Mouse (Mus musculus): ENCODE results near the gene Sfxn1.

The Sfxn1 gene

GRCm38 (mm10) chr13:54077470-54078174 lies 6.0 kb downstream of the Sfxn1 start:
- no peak for DNase-seq (ENCODE audit: low spot score)

GRCm38 (mm10) chr13:54079782-54080759 lies 8.4 kb downstream of the Sfxn1 start:
- no peak for DNase-seq (ENCODE audit: low spot score)

- no peak for DNase-seq (ENCODE audit: low spot score)
Measured at GRCm38 (mm10) chr13:54080785-54081184, 9.1 kb downstream of the Sfxn1 start.

- DNase-seq (ENCODE audit: low spot score) = no peak
Measured at GRCm38 (mm10) chr13:54082946-54083345, 11.3 kb downstream of the Sfxn1 start.

- DNase-seq (ENCODE audit: low spot score) = no peak
Measured at GRCm38 (mm10) chr13:54084178-54084577, 12.5 kb downstream of the Sfxn1 start.

- DNase-seq (ENCODE audit: low spot score) = no peak
Measured at GRCm38 (mm10) chr13:54084826-54085225, 13.2 kb downstream of the Sfxn1 start.

GRCm38 (mm10) chr13:54085266-54085665 lies 13.6 kb downstream of the Sfxn1 start:
- DNase-seq (ENCODE audit: low spot score) = no peak

- DNase-seq (ENCODE audit: low spot score) = no peak
Measured at GRCm38 (mm10) chr13:54091719-54092118, 20.1 kb downstream of the Sfxn1 start.

- no peak for DNase-seq (ENCODE audit: low spot score)
Measured at GRCm38 (mm10) chr13:54094349-54094748, 22.7 kb downstream of the Sfxn1 start.

GRCm38 (mm10) chr13:54094963-54095362 lies 23.3 kb downstream of the Sfxn1 start:
- DNase-seq (ENCODE audit: low spot score) = no peak

- DNase-seq (ENCODE audit: low spot score) = no peak
Measured at GRCm38 (mm10) chr13:54095721-54096120, 24.1 kb downstream of the Sfxn1 start.

- no peak for DNase-seq (ENCODE audit: low spot score)
Measured at GRCm38 (mm10) chr13:54097227-54097626, 25.6 kb downstream of the Sfxn1 start.

GRCm38 (mm10) chr13:54097797-54098196 lies 26.1 kb downstream of the Sfxn1 start:
- DNase-seq (ENCODE audit: low spot score) = no peak

- peak; percentile 72 for DNase-seq (ENCODE audit: low spot score)
Measured at GRCm38 (mm10) chr13:54101031-54101820, 29.6 kb downstream of the Sfxn1 start.

GRCm38 (mm10) chr13:54102061-54102460 lies 30.4 kb downstream of the Sfxn1 start:
- DNase-seq (ENCODE audit: low spot score) = no peak

GRCm38 (mm10) chr13:54103271-54103670 lies 31.6 kb downstream of the Sfxn1 start:
- no peak for DNase-seq (ENCODE audit: low spot score)

- DNase-seq (ENCODE audit: low spot score) = no peak
Measured at GRCm38 (mm10) chr13:54103866-54104265, 32.2 kb downstream of the Sfxn1 start.

GRCm38 (mm10) chr13:54113819-54114550 lies 42.3 kb downstream of the Sfxn1 start:
- DNase-seq (ENCODE audit: low spot score) = peak; percentile 72

- DNase-seq (ENCODE audit: low spot score) = no peak
Measured at GRCm38 (mm10) chr13:54114931-54115330, 43.3 kb downstream of the Sfxn1 start.

GRCm38 (mm10) chr13:54115779-54116178 lies 44.1 kb downstream of the Sfxn1 start:
- no peak for DNase-seq (ENCODE audit: low spot score)

- DNase-seq (ENCODE audit: low spot score) = no peak
Measured at GRCm38 (mm10) chr13:54118355-54118754, 46.7 kb downstream of the Sfxn1 start.

All from layer of hippocampus, adult 9-10 months (tissue).